Mouse (Mus musculus): ENCODE measurements around the gene Cblc.

DNA sequence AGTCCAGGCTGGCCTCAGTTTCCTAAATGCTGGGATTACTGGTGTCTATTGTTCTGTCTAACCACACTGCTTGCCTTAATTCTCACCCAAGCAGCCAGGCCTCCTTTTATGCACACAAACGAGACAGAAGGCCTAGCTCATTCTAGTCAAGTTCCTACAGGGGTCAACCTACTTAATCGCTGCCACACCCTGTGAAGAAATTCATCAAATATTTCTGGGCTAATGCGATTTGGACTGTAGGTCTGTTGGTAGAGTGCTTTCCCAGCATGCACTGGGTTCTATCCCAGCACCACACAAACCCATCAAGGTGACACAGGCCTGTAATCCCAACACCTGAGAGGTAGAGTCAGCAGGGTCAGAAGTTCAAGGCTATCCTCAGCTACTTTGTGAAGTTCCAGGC, 33.1 kb upstream of the Cblc start:
- TF ChIP-seq CTCF (IDR thresholded peaks at IDR 0.05) (no peak), EP300 (IDR thresholded peaks at IDR 0.05) (no peak)

Measured in lung, postnatal 0 days (tissue).